Mouse (Mus musculus) forebrain, postnatal 0 days (tissue): Measurements from ENCODE around the gene Tead2. TPM values are rescaled to one million over a fixed set of nuclear protein-coding genes. Genes with fewer than 3 reads are reported as not detected.

Source experiments
- ATAC-seq: fragments of 200-750 bp; cut with Nextera tagmentation; 2 replicates; pipeline ENCODE4 v1.8.0; 2017; ENCODE audit warnings: mild to moderate bottlenecking, moderate library complexity
- DNase-seq: peaks from one replicate; pipeline ENCODE4 v3.0.0-alpha.2; 2015
- H3K27ac ChIP-seq: fragments of 300-500 bp; sonication (generic); 2 replicates; pipeline ENCODE4 v1.5.1; 2014; ENCODE audit warnings: low read depth, mild to moderate bottlenecking, antibody characterized with exemption, low read length, moderate library complexity, mixed read lengths
- H3K27me3 ChIP-seq: fragments of 300-500 bp; sonication (generic); 2 replicates; pipeline ENCODE4 v1.6.1; 2014; ENCODE audit warnings: mild to moderate bottlenecking, low read length, mixed read lengths; ENCODE audit not compliant: insufficient read depth
- H3K36me3 ChIP-seq: fragments of 300-500 bp; sonication (generic); 2 replicates; pipeline ENCODE4 v1.6.1; 2014; ENCODE audit warnings: mild to moderate bottlenecking, moderate library complexity; ENCODE audit not compliant: insufficient read depth
- H3K4me1 ChIP-seq: fragments of 300-500 bp; sonication (generic); 2 replicates; pipeline ENCODE4 v1.6.1; 2014; ENCODE audit warnings: antibody characterized with exemption; ENCODE audit not compliant: insufficient read depth
- H3K4me2 ChIP-seq: fragments of 300-500 bp; sonication (generic); 2 replicates; pipeline ENCODE4 v1.6.1; 2014; ENCODE audit warnings: low read depth, mild to moderate bottlenecking, moderate library complexity
- H3K4me3 ChIP-seq: fragments of 300-500 bp; sonication (generic); 2 replicates; pipeline ENCODE4 v1.5.1; 2014; ENCODE audit warnings: low read depth, low read length, mixed read lengths
- H3K9ac ChIP-seq: fragments of 300-500 bp; sonication (generic); 2 replicates; pipeline ENCODE4 v1.6.1; 2014; ENCODE audit warnings: mild to moderate bottlenecking
- H3K9me3 ChIP-seq: fragments of 300-500 bp; sonication (generic); 2 replicates; pipeline ENCODE4 v1.6.1; 2016; ENCODE audit warnings: low read length
- CTCF ChIP-seq: sonication (generic); IDR thresholded peaks from 2 replicates; pipeline ENCODE4 v1.5.1; 2016; ENCODE audit warnings: antibody characterized with exemption, control low read depth, low read depth
- WGBS: fragments of 180-500 bp; shearing (Covaris S2); extraction: QIAGEN DNeasy Blood & Tissue Kit; methylation state at CpG from one replicate; pipeline ENCODE4 v1.1.7; 2014; 5-methylcytosine and 5-hydroxymethylcytosine counted together
- polyA plus RNA-seq: library from polyadenylated mRNA; unstranded; fragments of >200 nt; fragmentation: Nextera tagmentation; extraction: Ambion mirVana; gene quantifications from 2 replicates; pipeline ENCODE4 v1.2.1, GENCODE M21; 2015
- total RNA-seq: library from RNA; depleted of rRNA; stranded (reverse); fragments of >200 nt; gene quantifications from 2 replicates; pipeline ENCODE4 v1.2.3, GENCODE M21; 2014

Tead2 gene
- total and polyA plus RNA-seq, 2 experiments from 2014 or later = 22.5 to 40.6 TPM

DNA sequence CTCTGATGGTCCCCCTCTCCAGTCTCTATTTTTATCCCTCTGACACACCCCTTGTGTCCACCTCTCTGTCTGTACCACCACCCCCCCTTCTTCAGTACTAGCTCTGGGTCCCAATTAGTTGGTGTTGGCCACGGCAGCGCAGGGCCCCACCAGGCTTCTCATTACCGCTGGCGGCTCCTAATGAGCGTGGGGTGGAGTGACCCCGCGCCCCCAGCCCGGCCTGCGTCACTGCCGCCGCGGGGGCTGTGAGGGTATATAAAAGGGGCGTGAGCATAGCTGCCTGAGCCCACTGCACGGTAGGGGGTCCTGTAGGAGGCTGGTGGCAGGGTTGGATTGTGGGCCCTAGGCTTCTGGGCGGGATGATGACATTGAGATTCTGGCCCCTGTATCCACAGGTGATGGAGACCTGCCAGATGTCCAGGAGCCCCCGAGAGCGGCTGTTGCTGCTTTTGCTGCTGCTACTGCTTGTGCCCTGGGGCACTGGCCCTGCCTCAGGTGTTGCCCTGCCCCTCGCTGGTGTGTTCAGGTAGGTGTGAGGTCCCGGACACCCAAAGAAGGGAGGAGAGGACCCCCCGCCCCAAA, 34.6 kb upstream of the Tead2 start, which contains the start of gene Pth2:
Pth2 (plus strand) TSS at position 100 of the 582 bp plus-strand sequence.
- no peak for ATAC-seq
- H3K27ac ChIP-seq = no peak within 1 kb of the TSS
- H3K27me3 ChIP-seq = peaks cover 84% of the 10 kb centered on the region
- no peaks in the 10 kb centered on the region for H3K9me3 ChIP-seq
- no peak for DNase-seq
- H3K36me3 ChIP-seq = no peaks in the 10 kb centered on the region
- H3K4me3 ChIP-seq = peak within 1 kb of the TSS; percentile 37
- H3K4me1 ChIP-seq = no peaks in the 10 kb centered on the region; the same call in 1 of the 2 replicates
- no peak within 1 kb of the TSS for H3K9ac ChIP-seq
- H3K4me2 ChIP-seq = peak within 1 kb of the TSS; percentile 57
- WGBS = 8% methylated on average over 20 of the region's 20 CpGs
- no peak for TF ChIP-seq CTCF

DNA sequence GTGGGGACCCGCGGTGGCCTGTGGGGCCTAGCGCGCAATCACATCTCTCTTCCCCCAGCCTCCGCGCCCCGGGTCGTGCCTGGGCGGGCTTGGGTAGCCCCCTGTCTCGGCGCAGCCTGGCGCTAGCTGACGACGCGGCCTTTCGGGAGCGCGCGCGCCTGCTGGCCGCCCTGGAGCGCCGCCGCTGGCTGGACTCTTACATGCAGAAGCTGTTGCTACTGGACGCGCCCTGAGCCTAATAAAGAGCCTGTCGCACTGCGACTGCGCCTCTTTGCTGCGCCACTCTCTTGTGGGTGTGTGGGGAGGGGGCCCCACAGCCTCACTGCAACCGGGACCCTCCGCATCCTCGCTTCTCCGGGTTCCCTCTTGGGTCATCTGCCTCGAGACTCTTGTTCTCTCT, 34.0 kb upstream of the Tead2 start:
- no peak overlapping the region for H3K9ac ChIP-seq
- no peaks in the 10 kb centered on the region for H3K4me1 ChIP-seq
- no peak for DNase-seq
- peak overlapping the region; percentile 57 for H3K4me2 ChIP-seq
- H3K27me3 ChIP-seq = peaks cover 81% of the 10 kb centered on the region
- ATAC-seq = no peak
- WGBS = 3% methylated on average over 34 of the region's 35 CpGs
- H3K4me3 ChIP-seq = peak overlapping the region; percentile 37
- H3K36me3 ChIP-seq = no peaks in the 10 kb centered on the region
- peak; percentile 32; the same call in 1 of the 2 replicates for TF ChIP-seq CTCF
- no peaks in the 10 kb centered on the region for H3K9me3 ChIP-seq
- H3K27ac ChIP-seq = no peak overlapping the region

DNA sequence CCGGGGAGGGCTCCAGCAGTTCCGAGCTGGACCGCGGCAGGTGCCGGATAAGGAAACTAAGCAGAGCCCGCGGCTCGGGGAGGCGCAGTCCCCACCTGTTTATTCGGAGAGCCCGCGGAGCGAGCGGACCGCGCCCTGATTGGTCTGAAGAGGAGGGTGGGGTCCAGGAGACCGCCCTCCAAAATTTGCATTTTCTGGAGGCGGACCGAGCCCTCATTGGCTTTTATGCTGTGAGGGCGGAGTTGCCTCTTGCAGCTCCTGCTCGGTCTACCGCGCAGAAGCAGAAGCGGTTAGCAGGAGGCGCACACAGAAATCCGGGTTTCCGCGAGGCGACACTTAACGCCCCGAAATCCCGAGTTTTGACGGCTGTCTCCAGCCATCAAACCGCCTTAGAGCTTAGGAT, 33.4 kb upstream of the Tead2 start:
- DNase-seq (peak; percentile 87), ATAC-seq (peak; percentile 98)
- Histone ChIP-seq H3K9ac (no peak overlapping the region), H3K27ac (no peak overlapping the region), H3K4me2 (peak overlapping the region; percentile 57), H3K27me3 (peaks cover 76% of the 10 kb centered on the region), H3K9me3 (no peaks in the 10 kb centered on the region), H3K4me1 (no peaks in the 10 kb centered on the region), H3K4me3 (peak overlapping the region; percentile 37), H3K36me3 (no peaks in the 10 kb centered on the region)
- no peak for TF ChIP-seq CTCF
- under 1% methylated on average over 34 of the region's 34 CpGs for WGBS

DNA sequence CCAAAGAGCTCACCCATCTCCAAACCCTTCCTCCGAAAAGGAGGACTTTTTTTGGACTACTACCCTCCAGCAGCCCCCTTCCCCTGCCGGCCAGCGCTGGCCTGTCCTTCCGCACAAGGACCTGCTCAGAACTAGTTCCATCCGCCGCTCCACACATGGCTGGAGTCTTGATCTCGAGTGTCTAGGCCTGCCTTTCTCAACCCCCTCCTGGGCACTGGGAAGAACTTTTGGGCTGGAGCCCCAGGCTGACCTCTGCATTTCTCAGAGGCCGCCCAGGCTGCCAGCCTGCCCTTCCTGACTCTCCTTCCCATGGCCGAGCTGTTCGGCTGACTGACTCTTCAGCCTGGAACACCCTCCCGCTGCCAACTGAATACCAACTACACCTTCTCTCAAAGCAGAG, 32.9 kb upstream of the Tead2 start:
- WGBS = 19% methylated on average over 11 of the region's 11 CpGs
- Histone ChIP-seq H3K9me3 (no peaks in the 10 kb centered on the region), H3K27ac (no peak overlapping the region), H3K4me2 (peak overlapping the region; percentile 57), H3K36me3 (no peaks in the 10 kb centered on the region), H3K4me1 (no peaks in the 10 kb centered on the region), H3K27me3 (peaks cover 72% of the 10 kb centered on the region), H3K9ac (no peak overlapping the region), H3K4me3 (peak overlapping the region; percentile 37)
- ATAC-seq (peak; percentile 6; the same call in 1 of the 2 replicates), DNase-seq (no peak)
- no peak for TF ChIP-seq CTCF

DNA sequence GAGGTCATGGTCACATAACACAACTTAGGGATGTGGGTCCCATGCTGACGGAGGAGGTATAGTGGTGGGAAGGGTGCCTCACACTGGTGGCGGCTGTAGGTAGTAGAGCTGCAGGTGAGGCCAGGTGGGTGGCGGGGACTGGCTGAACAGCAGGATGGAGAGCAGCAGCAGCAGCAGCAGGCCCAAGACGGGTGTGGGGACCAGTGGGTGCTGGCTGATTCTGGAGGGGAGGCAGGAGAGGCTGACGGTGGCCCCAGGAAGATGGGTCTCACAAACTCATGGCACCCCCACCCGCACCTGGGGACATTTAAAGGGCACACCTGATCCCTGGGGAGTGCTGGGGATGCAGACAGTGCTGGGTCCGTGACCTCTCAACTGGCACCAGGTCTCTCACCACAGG, 31.9 kb upstream of the Tead2 start:
- H3K36me3 ChIP-seq = no peaks in the 10 kb centered on the region
- H3K27ac ChIP-seq = no peak overlapping the region
- ATAC-seq (no peak), DNase-seq (no peak)
- no peak overlapping the region for H3K4me3 ChIP-seq
- peaks cover 61% of the 10 kb centered on the region for H3K27me3 ChIP-seq
- 74% methylated on average over 7 of the region's 7 CpGs for WGBS
- no peak overlapping the region for H3K4me2 ChIP-seq
- no peak overlapping the region for H3K9ac ChIP-seq
- no peak for TF ChIP-seq CTCF
- no peaks in the 10 kb centered on the region for H3K9me3 ChIP-seq
- H3K4me1 ChIP-seq = no peaks in the 10 kb centered on the region

DNA sequence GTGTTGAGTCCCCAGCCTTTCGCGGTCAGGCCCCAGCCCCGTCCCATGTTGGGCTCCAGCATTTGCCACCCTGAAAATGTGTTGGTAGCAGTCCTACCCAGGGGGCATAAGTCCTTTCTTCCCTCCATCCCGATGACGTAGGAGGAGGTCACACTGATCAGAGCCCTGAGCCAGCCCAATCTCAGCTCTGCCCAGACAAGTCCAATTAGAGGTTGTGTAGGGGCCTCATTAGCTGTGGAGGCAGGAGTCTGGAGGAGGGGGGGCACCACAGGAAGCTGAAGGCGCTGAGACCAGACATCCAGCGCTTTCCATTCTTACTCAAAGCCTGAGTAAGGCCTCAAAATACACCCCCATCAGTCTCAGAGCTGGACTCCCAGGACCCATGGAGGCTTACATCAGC, 29.6 kb upstream of the Tead2 start:
- no peak for TF ChIP-seq CTCF
- Histone ChIP-seq H3K27ac (no peak overlapping the region), H3K36me3 (no peaks in the 10 kb centered on the region), H3K4me2 (no peak overlapping the region), H3K9ac (no peak overlapping the region), H3K4me3 (no peak overlapping the region), H3K4me1 (no peaks in the 10 kb centered on the region), H3K9me3 (no peaks in the 10 kb centered on the region), H3K27me3 (peaks cover 39% of the 10 kb centered on the region)
- WGBS = 57% methylated on average over 7 of the region's 7 CpGs
- DNase-seq (no peak), ATAC-seq (no peak)

DNA sequence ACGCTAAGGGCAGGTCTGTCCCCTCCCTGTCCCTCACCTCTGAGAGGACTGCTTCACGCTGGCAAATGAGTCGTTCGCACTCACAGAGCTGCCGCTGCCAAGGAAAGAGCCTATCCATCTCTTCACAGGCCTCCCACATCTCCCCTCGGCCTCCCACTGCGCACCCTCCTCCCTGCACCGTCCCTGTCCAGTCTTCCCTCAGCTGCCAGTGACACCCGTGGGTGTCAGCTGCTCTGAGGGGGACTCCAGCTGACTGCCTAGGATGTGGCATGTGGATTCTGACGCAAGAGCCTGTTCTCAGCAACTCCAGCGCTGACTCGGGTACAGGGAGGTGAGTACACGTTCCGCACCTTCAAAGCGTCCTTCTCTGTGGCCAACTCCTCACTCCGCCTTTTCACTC, 26.0 kb upstream of the Tead2 start:
- ATAC-seq (no peak), DNase-seq (no peak)
- 59% methylated on average over 16 of the region's 16 CpGs for WGBS
- H3K36me3 ChIP-seq = no peaks in the 10 kb centered on the region
- H3K27ac ChIP-seq = no peak overlapping the region
- H3K9me3 ChIP-seq = no peaks in the 10 kb centered on the region
- no peak for TF ChIP-seq CTCF
- H3K9ac ChIP-seq = no peak overlapping the region
- no peaks in the 10 kb centered on the region for H3K4me1 ChIP-seq
- peaks cover 6% of the 10 kb centered on the region; the same call in 1 of the 2 replicates for H3K27me3 ChIP-seq
- no peak overlapping the region for H3K4me2 ChIP-seq
- no peak overlapping the region for H3K4me3 ChIP-seq
